Mouse (Mus musculus): ENCODE measurements around the gene Ctdnep1. TPM values are rescaled to one million over a fixed set of nuclear protein-coding genes. Genes with fewer than 3 reads are reported as not detected.
"Not testable (repeated sequence)": the region's sequence is repeated elsewhere in the genome, so short reads cannot be mapped to it uniquely, and the experiment has no call there.

Gene Ctdnep1
- total RNA-seq, 2 experiments from 2014 or later: 107 to 116 TPM

DNA sequence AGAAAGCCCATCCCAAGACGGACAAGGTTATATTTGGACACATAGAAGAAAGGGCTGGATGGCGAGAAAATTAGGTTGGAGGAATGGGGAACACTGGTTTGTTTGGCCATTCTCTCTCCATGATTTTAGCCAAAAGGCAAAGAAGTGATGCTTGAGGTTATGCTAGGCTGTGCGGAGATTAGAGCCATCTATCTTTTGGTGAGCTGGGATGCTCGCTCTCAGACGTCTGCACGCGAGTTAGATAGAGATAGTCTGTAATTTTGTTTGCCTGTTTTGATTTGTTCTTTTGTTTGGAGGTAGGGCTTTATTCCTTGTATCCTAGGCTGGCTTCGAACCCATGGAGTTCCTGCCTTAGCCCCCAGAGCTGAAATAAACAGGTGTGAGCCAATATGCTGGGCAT is 20.2 kb downstream of the Ctdnep1 start:
- DNase-seq (ENCODE audit: extremely low spot score in 1 of 2, low spot score in 1 of 2): no peak

DNA sequence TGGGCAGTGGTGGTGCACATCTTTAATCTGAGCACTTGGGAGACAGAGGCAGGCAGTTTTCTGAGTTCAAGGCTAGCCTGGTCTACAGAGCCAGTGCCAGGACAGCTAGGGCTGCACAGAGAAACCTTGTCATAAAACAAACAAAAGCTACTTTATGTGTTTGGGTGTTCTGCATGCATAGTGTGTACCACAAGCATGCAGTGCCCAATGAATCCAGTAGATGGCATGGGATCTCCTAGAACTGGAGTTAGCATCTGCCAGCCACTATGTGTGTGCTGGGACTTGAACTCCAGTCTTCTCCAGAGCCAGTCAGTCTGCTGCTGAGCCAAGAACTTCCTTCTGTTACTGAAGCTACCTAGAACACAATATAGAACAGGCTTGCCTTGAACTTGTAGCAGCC is 20.9 kb downstream of the Ctdnep1 start:
- DNase-seq (ENCODE audit: extremely low spot score in 1 of 2, low spot score in 1 of 2): no peak

DNA sequence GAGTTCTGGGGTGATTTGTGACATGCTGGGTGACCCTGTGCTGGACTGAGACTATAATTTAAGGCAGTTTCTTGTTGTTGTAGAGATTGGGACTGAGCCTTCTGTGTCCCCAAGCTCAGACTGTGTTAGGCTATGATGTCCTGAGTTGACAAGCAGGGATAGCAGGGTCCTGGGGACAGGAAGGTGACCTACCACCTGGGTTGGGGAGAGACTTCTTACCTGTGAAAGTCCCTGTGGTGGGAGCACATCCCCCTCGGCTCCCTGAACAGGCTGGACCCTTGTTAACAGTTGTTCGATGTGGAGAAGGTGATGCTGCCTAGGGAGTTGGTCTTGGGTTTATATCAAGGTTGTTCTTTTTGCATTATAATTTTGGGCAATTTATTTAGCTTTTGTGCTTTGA is 21.5 kb downstream of the Ctdnep1 start:
- no peak for DNase-seq (ENCODE audit: extremely low spot score in 1 of 2, low spot score in 1 of 2)

DNA sequence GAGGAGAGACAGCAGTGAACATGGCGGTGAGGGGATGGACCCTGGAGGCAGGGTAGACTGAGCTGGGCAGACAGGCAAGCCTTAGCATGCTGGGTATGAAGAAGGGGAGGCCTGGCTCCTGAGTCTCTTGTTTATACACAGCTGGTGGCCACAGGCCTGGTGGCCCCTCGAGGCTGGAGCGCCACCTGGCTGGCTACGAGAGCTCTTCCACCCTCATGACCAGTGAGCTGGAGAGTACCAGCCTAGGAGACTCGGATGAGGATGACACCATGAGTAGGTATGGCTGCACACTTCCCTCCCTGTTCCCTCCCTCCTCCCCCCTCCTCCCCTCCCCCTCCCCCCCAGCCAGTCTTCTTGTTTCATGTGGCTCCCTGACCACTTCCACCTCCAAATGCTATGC is 24.6 kb downstream of the Ctdnep1 start:
- DNase-seq (ENCODE audit: extremely low spot score in 1 of 2, low spot score in 1 of 2): no peak

DNA sequence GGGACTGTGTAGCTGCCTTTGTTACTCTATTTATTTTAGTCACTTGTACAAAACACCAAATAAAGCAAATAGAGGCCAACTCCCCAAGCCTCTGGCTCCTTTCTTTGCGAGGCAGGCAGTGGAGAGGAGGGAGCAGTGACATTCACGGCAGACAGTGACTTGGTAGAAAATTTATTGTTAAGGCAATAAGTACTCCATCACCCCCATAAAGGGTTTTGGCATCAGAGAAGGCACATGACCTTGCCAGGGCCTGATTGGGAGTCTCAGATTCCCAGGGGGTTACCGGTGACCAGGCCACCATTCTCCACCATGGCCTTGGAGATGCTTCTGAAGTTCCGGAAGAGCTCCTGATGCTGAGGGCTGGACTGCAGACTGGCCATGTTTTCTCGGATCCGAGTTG is 29.1 kb downstream of the Ctdnep1 start:
- no peak for DNase-seq (ENCODE audit: extremely low spot score in 1 of 2, low spot score in 1 of 2)

DNA sequence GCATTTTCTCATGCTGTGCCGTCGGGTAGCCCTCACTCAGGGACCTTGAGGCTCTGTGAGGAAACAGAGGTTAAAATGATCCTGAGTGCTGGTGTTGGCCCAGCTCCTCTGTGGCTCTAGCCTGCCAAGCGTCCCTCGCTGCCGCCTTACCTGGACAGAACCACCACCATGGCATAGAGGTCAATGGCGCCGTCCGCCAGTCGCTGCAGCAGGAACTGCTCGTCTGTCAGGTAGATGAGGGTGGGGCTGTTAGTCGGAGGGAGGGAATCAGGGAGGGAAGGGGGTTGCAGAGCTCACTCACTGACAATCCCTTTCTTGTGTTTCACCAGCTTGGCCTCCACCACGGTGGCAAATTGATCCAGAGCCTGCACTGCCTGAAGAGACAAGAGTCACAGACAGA is 29.6 kb downstream of the Ctdnep1 start:
- DNase-seq (ENCODE audit: extremely low spot score in 1 of 2, low spot score in 1 of 2): no peak

DNA sequence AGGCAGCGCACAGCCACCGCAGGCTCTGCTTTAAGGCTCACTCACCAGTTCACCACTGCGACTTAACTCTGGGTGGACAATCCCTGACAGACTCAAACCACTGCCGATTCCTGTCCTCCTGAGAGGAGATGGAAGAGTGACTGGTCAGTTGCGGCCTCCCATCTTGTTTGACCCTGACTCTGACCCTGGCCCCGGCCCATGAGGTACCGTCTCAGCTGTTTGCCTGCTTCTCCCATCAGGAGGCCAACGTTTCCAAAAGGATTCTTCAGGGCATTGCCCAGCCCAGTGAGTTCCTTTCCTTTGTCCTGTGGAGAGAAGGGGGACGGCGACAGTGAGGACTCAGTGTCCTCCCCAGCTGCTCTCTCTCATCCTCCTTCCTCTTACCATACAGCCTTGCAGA is 30.0 kb downstream of the Ctdnep1 start:
- no peak for DNase-seq (ENCODE audit: extremely low spot score in 1 of 2, low spot score in 1 of 2)

DNA sequence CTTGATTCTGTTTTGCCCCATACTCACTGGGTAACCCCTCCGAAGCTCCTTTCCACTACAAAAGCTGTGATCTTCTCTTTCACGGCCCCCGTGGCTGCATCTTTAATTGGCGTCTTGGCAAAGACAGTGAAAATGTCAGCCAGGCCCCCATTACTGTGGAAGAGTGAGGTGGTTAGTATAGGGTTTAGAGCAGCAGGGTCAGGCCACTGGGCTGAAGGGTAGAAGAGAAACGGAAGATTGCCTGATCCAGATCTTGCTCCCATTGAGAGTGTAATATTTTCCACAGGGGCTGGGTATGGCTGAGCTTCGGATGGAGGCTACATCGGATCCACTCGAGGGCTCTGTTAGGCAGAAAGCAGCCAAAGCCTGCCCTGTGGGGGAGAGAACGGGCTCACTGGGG is 32.0 kb downstream of the Ctdnep1 start:
- no peak for DNase-seq (ENCODE audit: extremely low spot score in 1 of 2, low spot score in 1 of 2)

DNA sequence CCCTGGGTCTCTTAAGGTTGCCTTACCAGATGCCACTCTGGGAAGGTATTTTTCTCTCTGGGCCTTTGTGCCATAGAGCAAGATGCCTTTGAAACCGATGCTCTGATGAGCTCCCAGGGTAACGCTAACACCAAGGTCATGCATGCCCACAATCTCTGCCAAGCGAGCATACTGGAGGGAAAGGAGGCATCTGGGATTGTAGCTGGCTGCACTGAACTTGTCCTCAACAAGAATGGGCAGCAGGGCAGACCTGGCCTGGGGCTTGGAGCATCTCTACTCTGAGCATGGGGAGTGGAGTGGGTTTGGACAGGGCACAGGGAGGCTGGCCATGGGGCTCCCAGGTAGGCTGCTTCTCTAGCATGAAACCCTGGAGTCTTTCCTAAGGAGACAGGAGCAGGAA is 32.5 kb downstream of the Ctdnep1 start:
- DNase-seq (ENCODE audit: extremely low spot score in 1 of 2, low spot score in 1 of 2): no peak

DNA sequence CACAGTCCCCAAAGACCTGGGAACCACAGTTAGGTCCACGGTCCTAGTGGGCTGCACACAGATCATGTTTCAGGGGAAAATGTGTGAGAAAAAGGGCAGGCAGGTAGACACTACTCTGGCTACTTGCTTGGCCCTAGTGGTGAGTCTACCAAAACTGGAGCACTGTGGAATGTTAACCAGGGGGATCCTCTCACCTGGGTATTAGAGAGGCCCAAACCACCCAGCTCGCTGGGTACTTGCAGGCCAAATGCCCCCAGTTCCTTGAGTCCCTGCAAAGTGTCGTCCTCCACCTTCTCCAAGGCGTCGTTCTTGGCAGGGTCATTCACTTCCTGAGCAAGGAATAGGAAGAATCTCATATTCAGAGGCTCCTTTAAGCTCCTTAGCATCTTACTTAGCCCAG is 33.1 kb downstream of the Ctdnep1 start:
- DNase-seq (ENCODE audit: extremely low spot score in 1 of 2, low spot score in 1 of 2): no peak

DNA sequence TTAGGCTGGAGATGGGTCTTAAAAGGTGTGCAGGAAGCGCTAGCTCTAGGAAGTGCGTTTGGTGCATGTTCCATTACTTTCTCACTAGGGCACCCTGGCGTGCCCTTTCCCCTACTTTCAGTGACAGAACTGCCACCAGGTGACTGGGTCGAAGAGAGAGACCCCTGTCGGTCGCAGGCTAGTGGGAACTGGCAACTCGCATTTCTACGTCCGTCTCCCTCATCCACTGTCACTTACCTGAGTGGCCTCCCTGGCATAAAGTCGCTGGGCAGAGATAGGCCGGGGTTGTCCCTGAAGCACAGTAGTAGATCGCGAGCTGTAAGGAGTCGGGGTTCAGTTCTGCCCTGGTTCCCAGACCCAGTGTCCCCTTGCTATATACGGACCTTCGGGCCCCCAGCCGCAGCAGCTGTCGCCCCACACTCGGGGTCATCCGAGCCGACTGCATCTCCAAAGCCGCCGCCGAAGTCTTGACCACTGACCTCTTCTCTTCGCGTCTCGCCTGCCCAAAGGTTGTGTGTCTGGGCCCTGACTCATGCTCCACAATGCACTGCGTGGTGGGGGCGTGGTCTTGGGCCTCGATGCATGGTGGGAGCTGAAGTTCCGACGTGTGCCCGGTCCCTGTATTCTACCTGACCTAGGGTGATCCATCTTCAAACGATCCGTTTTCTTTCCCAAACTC is 34.1 kb downstream of the Ctdnep1 start, which contains the start of gene Acadvl:
Acadvl (minus strand) TSS at position 532 of the 679 bp plus-strand sequence.
- DNase-seq (ENCODE audit: extremely low spot score in 1 of 2, low spot score in 1 of 2): peak; percentile 73 to 76

DNA sequence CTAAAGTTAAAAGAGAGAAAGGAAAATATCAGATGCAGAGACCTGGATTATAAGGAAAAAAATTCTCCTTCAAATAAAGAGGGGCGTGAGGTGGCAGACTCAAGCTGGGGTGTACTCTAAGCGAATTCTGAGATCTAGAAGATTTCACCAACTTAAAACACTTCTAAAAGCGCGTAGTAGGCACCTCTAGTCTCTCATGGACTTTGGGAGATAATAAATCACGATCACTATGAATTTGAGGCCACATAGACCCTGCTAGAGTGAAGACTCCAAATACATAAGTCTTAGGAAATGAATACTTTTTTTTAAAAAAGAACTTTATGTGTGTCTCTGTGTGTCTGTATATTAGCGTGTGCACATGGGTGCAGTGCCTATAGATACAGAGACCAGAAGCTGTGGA is 34.7 kb downstream of the Ctdnep1 start:
- DNase-seq (ENCODE audit: extremely low spot score in 1 of 2, low spot score in 1 of 2): no peak

DNA sequence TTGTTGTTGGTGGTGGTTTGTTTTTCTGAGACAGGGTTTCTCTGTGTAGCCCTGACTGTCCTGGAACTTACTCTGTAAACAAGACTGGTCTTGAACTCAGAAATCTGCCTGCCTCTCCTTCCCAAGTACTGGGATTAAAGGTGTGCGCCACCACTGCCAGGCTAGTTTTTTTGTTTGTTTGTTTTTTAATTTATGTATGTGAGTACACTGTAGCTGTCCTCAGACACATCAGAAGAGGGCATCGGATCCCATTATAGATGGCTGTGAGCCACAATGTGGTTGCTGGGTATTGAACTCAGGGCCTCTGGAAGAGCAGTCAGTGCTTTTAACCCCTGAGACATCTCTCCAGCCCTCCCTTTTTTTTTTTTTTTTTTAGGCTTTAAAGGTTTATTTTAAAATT is 35.2 kb downstream of the Ctdnep1 start:
- DNase-seq (ENCODE audit: extremely low spot score in 1 of 2, low spot score in 1 of 2): not testable (repeated sequence)

DNA sequence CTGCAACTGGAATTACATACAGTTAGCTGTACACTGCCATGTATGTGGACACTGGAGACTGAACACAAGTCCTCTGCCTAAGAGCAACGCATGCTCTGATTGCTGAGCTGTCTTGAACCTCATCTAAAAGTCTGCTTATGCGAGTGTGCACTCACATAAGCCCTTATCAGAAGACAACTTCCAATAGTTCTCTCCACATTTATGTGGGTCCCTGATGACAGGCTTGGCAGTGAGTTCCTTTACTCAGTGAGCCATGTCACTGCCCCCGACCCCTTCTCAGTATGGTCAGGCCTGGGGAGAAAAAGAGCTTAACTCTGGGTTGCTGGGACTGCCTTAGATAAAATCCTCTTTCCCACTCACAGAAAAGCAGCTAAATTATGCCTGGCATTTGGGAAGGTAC is 35.7 kb downstream of the Ctdnep1 start, which contains the start of gene Dlg4:
Dlg4 (plus strand) TSS at position 274 of the 400 bp plus-strand sequence.
- no peak for DNase-seq (ENCODE audit: extremely low spot score in 1 of 2, low spot score in 1 of 2)

DNA sequence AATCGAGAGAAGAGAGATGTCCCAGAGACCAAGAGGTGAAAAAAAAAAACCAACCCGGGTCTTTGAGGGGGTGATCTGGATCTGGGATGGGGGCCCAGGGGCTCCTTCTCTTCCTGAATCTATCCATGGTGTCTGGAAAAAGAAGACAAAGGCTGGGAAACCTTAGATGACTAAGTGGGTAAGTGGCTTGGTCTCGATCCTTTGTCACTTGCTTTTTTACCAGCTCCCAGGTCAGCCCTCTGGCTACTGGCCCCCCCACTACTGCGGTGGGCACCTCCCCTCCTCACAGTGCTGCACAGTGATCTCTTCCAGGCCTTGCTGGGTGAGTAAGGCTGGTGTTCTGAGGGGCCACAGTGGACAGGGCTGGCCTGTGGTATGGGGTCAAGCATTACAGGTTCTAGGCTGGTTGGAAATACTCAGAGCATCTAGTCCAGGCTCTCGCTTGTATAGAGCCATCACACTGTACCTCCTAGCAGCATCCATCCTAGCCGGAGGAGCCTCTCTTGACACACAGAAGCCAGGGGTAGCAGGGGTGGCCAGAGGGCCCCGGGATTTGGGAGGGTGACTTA is 36.3 kb downstream of the Ctdnep1 start:
- DNase-seq (ENCODE audit: extremely low spot score in 1 of 2, low spot score in 1 of 2): no peak

DNA sequence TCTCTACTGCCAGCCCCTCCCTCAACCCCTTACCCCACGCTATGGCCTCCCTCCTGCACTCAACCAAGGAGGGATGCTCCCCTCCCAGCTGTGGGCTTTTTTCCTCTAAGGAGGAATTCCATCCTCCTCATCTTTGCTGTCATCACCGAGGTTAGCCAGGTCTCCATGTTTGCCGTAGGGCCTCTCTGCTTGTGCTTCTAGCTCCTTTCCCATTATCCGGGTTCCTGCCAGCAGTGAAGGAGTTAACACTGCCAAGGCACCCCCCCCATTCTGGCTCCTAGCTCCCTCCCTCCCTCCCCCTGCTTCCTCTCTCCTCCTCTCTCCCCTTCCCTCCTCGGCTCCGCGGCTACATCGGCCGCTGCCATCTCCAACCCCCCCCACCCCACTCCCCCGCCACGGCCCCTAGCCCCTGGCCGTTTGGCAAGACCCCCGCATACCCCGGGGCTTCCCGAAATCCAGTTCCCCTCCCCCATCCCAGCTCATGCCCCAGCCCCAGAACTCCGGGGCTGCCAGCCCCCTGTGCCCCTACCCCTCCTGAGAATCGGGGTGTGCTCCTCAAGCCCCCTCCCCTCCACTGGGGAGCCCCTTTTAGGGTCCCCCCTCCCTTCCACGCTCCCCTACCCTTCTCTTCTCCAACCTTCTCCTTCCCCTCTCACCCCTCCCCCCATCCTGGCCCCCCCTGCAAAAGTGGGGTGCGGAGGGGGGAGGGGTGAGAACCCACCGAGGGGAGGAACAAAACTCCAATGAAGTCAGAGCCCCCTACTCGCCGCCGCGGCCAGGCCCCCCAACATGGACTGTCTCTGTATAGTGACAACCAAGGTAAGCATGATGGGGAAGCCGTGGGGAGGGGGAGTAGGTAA is 37.4 kb downstream of the Ctdnep1 start:
- DNase-seq (ENCODE audit: extremely low spot score in 1 of 2, low spot score in 1 of 2): peak; percentile 50 to 62

DNA sequence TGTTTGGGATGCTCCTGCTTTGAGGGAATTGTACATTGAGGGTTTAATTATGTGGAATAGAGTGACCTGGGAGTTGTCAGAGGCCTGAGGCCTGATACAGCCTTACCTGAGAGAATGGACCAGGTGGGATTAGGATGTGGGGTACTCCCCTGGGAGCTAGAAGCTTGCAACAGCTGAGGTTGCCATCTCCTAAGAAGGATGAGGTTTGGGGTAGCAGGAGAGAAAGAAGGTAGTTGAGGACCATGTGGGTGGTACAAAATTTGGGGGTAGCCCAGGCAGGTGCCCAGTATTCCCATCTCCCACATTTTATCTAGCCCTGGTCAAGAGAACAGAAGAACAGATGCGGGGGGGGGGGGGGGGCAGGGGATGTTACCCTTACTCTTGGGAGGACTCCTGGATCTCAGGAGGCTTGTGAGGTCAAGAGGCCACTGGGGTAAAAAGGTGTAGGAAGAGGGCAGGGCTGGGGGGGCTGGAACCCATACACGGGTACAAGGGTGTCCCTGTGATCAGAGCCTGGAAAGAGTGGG is 38.6 kb downstream of the Ctdnep1 start:
- no peak for DNase-seq (ENCODE audit: extremely low spot score in 1 of 2, low spot score in 1 of 2)

DNA sequence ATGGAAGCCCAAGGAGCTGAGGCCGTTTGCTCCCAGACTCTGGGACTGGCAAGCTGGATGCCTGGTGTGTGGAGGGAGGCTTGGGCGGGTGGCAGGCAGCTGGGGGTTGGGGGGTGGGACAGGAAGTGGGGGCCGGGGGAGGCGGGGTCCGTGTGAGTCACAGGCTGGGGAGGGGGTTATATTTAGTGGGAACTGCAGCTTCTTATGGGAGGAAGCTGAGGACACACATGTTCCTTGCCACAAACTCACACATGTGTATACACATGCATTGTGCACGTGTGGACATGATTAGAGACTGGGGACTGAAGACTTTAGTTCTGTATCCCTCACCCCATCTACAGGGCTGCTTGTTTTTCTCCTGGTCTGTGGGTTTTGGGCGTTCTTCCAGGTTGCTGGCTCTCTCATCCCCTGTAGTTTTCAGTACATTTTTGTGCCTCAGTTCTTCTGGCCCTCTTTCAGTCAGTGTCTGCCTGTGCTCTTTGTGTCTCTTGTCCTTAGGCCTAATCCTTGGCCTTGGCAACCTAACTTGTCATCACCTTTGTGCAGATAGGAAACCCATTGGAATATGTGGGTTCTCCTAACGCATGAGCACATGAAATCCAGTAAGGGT is 39.2 kb downstream of the Ctdnep1 start:
- DNase-seq (ENCODE audit: extremely low spot score in 1 of 2, low spot score in 1 of 2): peak in 1 of 2 experiments; percentile 43

DNA sequence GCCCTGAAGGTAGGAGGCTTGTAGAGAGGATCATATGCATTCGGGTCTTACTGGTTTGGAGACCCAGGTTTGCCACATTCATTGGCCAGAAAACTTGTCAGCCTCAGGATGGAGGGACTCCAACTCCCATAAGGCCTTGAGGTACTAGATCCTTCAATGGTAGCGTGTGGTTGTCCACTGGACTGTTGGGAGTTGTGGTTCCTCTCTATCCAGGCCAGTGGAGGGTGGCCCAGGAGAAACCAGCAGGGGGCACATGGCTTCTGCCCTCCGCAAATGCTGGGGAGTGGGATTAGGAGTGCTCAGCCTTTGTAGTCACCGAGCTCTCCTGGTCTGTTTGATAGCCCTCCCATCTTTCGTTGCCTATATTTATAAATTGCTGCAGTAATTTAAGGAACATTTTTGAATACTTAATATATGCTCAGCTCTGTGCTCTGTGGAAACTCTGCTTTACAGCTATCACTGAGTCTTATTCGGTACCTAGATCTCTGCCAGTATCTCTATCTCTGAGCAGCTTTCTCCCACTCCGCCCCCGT is 39.8 kb downstream of the Ctdnep1 start:
- DNase-seq (ENCODE audit: extremely low spot score in 1 of 2, low spot score in 1 of 2): peak in 1 of 2 experiments; percentile 50
